Mouse (Mus musculus): ENCODE measurements at regions not wholly inside any gene's neighbourhood (a gene's known extent, or its start where the extent isn't known, plus 50 kb on each side); places are given as distances from the start of the nearest gene placed in this dataset.

DNA sequence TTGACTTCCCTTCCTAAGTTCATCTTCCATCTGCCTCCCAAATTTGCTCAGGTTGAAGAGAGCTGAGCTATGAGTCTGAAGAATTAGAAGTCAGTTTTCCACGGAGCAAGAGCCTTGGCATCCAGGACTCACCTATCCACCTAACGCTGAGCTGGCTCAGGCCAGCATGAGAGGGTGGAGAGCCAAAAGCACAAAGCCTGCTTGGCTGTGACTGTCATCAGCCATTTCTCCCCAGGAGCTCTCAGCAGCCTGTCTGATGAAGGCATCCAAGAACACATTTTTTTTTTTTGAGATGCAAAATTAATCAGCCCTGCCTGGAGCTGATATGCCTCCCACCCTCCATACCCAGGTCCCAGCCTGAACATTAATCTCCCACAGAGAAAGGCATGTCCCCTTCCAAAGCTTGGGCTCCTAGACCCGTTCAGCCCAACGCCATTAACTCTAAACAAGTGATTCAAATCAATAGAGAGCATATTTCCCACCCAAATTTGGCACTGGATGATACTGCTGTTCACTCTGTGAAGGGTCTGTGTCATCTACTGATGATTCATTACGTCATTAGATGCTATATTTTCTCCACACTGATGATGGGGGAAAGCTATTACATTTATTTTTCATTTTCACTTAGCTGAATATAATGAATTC lies 103.8 kb upstream of the Peli1 start:
- DNase-seq, result no peak

DNA sequence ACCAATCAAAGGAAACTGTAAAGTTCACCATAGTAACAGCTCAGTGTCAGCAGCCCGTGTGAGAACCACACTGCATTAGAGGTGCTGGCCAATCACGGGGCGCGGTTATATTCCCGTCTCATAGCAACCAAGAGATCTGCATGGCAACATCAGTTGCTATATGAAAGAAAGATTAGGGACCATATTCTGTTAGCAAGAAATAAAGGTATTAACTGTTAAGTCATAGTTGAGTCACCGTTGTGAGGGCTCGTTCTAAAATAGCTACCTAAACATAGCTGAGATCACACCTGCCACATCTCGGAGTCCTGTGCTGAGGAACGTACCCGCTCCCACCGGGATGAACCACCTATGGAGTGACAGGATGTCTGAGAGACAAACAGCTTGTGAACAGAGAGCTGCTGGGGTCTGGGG lies 103.2 kb upstream of the Peli1 start:
- DNase-seq, result no peak

DNA sequence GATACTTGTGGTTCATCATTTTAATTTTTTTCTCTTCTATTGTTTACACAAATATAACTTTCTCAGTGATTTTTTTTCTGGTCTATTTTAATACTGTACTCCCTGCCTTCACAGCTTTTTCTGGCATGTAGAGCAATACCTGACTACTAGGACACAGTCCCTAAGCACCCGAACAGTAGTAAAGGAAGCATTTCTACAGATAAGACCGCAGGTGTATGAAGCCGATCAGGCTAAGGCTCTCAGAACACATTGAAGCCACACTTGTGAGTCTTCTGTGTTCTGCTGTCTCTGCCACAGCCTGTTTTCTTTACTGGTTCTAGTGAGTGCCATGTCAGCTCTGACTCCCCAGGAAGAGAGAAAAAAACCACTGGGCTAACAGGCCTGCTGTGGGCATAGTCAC lies 102.2 kb upstream of the Peli1 start:
- DNase-seq, result no peak

- no peak for DNase-seq
Measured at GRCm38 (mm10) chr11:20993580-20993979, 97.5 kb upstream of the Peli1 start.

GRCm38 (mm10) chr11:21001400-21001799 lies 89.7 kb upstream of the Peli1 start:
- no peak for DNase-seq

DNA sequence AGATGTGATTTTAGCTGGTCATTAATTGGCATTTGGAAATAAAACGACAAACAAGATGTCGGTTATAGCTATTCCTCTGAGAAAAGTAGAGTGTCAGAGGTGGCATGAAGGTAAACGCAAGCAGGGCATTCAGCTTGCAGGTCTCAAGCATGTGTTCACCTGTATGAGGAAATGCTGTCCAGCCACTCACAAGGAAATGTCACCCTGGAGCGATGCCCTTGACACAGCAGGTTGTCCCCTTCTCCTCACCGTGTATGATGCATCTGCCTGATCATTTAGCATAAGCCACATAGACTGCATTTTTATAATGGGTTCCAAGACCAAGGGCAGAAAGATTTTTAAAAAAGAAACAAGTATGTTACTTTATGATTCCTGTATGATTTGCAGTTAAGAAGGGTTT lies 83.9 kb upstream of the Peli1 start:
- DNase-seq, result no peak

GRCm38 (mm10) chr11:21009505-21009904 lies 81.6 kb upstream of the Peli1 start:
- no peak for DNase-seq

DNA sequence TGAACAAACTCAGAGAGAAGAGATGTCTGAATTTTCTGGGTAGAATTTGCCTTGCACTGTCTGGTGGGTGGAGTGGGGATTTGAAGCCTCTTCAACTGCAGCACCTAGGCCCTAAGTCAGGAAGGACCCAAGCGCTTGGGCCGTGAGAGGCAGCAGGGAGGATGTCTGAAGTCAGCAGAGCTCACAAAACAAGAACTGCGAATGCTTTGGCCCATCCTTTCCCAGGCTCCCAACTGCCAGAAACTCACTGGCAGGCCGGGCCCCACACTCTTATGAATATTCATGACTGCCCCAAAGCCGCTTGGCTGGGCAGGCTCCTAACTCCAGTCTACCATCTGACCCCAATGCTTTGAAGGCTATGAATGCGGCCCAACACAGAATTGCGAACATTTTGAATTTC lies 80.2 kb upstream of the Peli1 start:
- DNase-seq, result peak in 1 of 2 experiments; percentile 5

- no peak for DNase-seq
Measured at GRCm38 (mm10) chr11:21014250-21014649, 76.8 kb upstream of the Peli1 start.

GRCm38 (mm10) chr11:21015536-21015935 lies 75.6 kb upstream of the Peli1 start:
- no peak for DNase-seq

GRCm38 (mm10) chr11:21016133-21016746 lies 74.9 kb upstream of the Peli1 start:
- DNase-seq, result no peak

GRCm38 (mm10) chr11:21016791-21017329 lies 74.2 kb upstream of the Peli1 start:
- DNase-seq, result no peak

DNA sequence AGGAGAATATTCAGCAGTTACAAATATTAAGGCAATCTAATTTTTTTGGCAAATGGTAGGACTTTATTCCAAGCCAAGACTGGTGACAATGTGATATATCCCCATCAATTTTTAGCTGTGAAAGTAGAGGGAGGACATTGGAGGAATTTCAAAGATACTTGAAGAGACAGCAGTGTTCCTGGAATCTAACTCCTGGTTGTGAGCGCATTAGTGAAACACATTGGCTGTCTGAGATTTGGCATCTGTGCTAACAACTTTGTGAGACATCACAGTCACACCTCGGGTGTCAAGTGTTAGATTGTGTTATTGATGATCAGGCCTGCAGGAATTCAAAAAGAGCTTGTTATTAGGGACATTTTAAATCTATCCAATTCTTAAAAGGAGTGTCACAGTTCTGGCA lies 71.3 kb upstream of the Peli1 start:
- no peak for DNase-seq

- no peak for DNase-seq
Measured at GRCm38 (mm10) chr11:21024111-21024510, 67.0 kb upstream of the Peli1 start.

DNA sequence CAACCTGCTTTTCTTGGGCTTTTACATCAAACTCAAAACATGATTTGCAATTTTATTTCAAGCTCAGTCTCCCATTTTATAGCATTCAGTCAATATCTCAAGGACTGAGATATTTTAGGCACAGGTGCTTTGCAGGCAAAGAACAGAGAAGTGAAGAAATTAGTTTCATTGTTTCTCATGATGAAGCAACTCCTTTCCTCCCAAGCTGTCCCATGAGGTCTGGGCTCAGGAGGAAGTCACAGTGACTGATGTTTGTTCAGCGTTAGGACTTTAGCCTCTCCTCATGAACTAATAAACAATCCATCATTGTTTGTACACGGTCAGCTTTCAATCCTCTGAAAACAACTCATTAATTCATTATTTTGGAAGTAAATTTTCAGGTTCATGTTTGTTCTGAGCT lies 66.6 kb upstream of the Peli1 start:
- DNase-seq, result no peak

GRCm38 (mm10) chr11:21027299-21027698 lies 63.8 kb upstream of the Peli1 start:
- DNase-seq, result no peak

GRCm38 (mm10) chr11:21030362-21030761 lies 60.7 kb upstream of the Peli1 start:
- DNase-seq, result no peak

DNA sequence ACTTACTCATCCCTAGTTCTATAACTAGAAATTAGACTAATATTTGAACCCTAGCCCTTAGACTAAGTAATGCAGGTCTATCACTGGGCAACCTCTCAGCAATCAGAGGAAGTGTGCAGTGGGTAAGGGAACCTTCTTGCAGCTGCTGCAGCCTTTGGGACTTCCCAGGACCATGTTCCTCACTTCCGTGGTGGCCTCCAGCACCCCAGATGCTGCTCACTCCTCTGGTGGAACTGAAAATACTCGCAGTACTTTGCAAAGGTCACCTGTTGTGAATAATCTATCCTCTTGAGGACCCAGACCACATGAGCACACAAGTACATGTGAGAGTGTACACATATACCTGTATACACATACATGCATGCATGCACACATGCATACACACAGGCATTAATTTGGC lies 59.3 kb upstream of the Peli1 start:
- DNase-seq, result no peak

DNA sequence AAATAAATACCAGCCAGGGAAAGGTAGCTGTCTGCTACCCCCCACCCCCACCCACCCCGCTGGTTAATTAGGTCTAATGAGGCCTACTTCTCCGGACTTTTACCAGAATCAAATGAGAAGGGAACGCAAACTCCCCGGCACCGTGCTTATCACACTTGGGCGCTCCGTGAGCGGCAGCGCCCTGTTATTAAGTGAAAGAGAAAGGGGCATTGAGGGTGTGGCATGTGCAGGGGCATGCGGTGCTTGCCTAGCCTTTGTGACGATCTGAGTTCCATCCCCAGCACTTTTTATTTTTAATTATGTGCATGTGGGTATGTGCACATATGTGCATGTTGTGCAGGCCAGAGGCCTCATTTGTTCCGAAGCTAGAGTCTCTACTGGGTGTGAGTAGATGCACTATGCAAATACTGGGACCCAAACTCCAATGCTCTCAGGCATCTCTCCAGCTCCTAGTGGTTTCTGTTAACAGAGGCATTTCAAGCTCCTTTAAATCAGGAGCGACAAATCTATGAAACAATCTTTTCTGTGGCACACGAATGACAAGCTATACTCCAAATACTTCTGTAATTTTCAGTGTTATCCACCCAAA lies 57.8 kb upstream of the Peli1 start:
- no peak for DNase-seq

DNA sequence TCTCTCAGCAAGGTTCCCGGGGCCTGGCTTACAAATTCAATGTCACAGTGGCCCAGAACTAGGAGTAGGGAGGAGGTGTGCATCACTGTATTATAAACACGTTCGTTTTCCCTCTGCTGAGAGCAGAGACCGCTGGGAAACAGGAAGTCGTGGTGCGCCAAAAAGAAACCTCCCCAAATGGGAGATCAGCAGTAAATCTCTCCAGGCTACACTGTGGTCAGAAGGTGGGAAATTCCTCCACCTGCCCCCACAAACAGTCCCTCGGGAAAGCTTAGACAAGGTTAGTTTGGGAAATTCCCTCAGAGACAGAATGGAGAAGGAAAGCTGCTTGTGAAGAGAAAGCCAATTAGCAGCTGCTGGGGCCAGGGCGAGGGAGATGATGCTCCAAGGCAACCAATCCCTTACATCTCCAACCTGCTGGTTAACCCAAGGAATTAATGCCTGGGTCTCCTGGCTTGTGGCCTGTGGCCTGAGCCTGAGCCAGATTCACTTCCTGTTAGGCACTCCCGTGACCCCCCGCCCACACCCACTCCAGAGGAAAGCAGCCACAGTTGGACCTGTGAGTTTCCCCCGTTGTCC lies 57.2 kb upstream of the Peli1 start:
- peak; percentile 39 to 42 for DNase-seq

GRCm38 (mm10) chr11:21036161-21036916 lies 54.8 kb upstream of the Peli1 start:
- DNase-seq, result no peak

- DNase-seq, result no peak
Measured at GRCm38 (mm10) chr11:21037267-21037906, 53.7 kb upstream of the Peli1 start.

DNA sequence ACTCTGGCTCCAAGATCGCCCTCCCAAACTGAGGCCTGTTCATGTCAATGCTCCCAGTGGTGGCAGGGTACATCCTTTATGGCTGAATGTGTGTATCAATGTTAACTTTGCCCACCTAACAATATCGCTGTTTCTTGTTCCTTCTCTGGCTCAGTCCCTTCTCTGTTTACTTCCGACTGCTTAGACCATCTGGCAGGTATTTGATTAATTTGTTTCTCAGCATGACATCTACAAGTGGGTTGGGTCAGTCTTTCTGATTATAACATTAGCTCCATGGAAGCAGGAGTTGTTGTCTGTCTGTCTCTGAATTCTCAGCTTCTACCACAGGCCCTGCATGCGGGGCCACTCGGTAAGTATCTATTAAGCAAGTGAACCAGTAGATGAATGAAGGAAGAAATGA lies 49.9 kb upstream of the Peli1 start:
- no peak for DNase-seq
